In genomic region chr17:87214523-87214922, GRCm38 (mm10) we compare ENCODE assay signal across 28 mouse cellular contexts.
"Had no signal": no experiment of that assay in that cellular context is flagged by ENCODE, and none has a peak within 500 bp of the region (broad histone marks: within the 10 kb centered on the region; RNA-seq: fewer than 3 reads in every experiment).

No protein-coding gene starts in this region.

- H3K4me2 ChIP-seq: embryonic facial prominence, embryonic 12.5 days; embryonic facial prominence, embryonic 13.5 days; embryonic facial prominence, embryonic 15.5 days; forebrain, embryonic 12.5 days; forebrain, embryonic 13.5 days; forebrain, embryonic 15.5 days had no signal

- H3K9ac ChIP-seq: embryonic facial prominence, embryonic 12.5 days; embryonic facial prominence, embryonic 13.5 days; embryonic facial prominence, embryonic 15.5 days; forebrain, embryonic 12.5 days; forebrain, embryonic 13.5 days; forebrain, embryonic 15.5 days; forebrain, postnatal 0 days had no signal

- H3K36me3 ChIP-seq: embryonic facial prominence, embryonic 10.5 days; embryonic facial prominence, embryonic 12.5 days; embryonic facial prominence, embryonic 13.5 days; embryonic facial prominence, embryonic 15.5 days; forebrain, embryonic 10.5 days; forebrain, embryonic 12.5 days; forebrain, embryonic 15.5 days had no signal

- DNase-seq: cerebellum, adult 2 months; cerebellum, adult 8-10 months; cerebellum, adult 9-10 months; cerebellum, adult 9-11 months; cerebellum, postnatal 10 days; cerebellum, postnatal 14 days; cerebellum, postnatal 25 days; cerebellum, postnatal 36 days; embryo, embryonic 11 days; forebrain, postnatal 0 days; gastrocnemius, adult 2 months; gastrocnemius, postnatal 10 days; gastrocnemius, postnatal 14 days; gastrocnemius, postnatal 25 days; gastrocnemius, postnatal 36 days; heart, adult 18-20 months; heart, adult 2 months had no signal

- H3K4me1 ChIP-seq: embryonic facial prominence, embryonic 12.5 days; embryonic facial prominence, embryonic 13.5 days; embryonic facial prominence, embryonic 15.5 days; forebrain, embryonic 12.5 days; forebrain, embryonic 13.5 days; forebrain, embryonic 15.5 days had no signal

- H3K4me3 ChIP-seq: embryonic facial prominence, embryonic 10.5 days; embryonic facial prominence, embryonic 12.5 days; embryonic facial prominence, embryonic 13.5 days; embryonic facial prominence, embryonic 15.5 days; erythroblast, embryonic 14.5 days; forebrain, embryonic 10.5 days; forebrain, embryonic 12.5 days; forebrain, embryonic 13.5 days; forebrain, embryonic 15.5 days; gastrocnemius, adult 2 months; heart, adult 2 months had no signal

- H3K27me3 ChIP-seq: embryonic facial prominence, embryonic 12.5 days; embryonic facial prominence, embryonic 13.5 days; embryonic facial prominence, embryonic 15.5 days; forebrain, embryonic 12.5 days; forebrain, embryonic 13.5 days; forebrain, embryonic 15.5 days had no signal

- H3K9me3 ChIP-seq: embryonic facial prominence, embryonic 10.5 days; embryonic facial prominence, embryonic 12.5 days; embryonic facial prominence, embryonic 13.5 days; embryonic facial prominence, embryonic 15.5 days; forebrain, embryonic 10.5 days; forebrain, embryonic 12.5 days; forebrain, embryonic 13.5 days; forebrain, embryonic 15.5 days had no signal

- H3K27ac ChIP-seq: embryonic facial prominence, embryonic 10.5 days; embryonic facial prominence, embryonic 12.5 days; embryonic facial prominence, embryonic 13.5 days; embryonic facial prominence, embryonic 15.5 days; forebrain, embryonic 10.5 days; forebrain, embryonic 12.5 days; forebrain, embryonic 13.5 days; forebrain, embryonic 15.5 days; gastrocnemius, adult 2 months; heart, adult 2 months had no signal

- ATAC-seq: forebrain, embryonic 13.5 days; forebrain, embryonic 14.5 days; forebrain, embryonic 15.5 days; forebrain, embryonic 16.5 days; forebrain, postnatal 0 days had no signal
